Mouse (Mus musculus) CD4-positive naive resting alpha-beta T cell, adult 76 days (primary cell): ENCODE results near the gene Slc25a26. TPM values are rescaled to one million over a fixed set of nuclear protein-coding genes. Genes with fewer than 3 reads are reported as not detected.

ENCODE experiments used
- total RNA-seq: library from RNA; stranded (reverse); gene quantifications from one replicate; pipeline ENCODE4 v1.2.4, GENCODE M21; 2023

The Slc25a26 gene
- 27.3 TPM for total RNA-seq

DNA sequence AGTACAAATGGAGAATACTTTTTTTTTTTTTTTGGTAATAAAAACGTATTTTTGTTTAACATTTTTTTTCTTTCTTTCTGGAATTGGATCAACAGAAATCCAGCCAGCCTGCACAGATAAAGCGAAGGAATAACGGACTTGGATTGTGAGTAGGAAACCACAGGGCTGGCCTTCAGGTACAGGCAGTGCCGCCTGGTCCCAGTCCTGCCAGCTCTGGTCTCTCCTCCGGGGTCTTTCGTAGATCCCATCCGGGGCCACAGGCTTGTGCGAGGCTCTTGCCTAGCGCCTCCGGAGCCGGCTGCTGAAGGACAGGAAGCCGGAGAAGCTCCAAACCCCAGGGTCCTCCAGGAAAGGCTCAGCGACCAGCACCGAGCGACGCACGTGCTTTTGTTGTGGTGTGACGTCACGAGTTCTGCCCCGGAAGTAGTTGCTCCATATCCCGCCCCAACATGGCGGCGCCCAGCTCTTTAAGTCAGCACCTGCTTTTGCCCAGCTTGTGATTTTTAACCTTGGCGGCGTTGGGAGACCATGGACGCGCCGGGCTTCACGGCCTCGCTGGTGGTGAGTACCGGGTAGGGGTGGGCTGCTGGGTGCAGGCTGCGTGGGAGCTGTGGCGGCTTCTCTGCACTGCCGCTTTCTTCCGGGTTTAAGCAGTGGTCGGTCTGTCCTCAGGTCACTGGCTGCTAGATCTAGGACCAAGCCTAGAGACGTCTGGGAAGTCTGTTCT lies at the start of gene Slc25a26:
TSS of gene Slc25a26 (plus strand) at position 435 of the 727 bp plus-strand sequence.

Other genes with a start within 250 kb of the Slc25a26 start
- 0.79 TPM for gene Magi1, start 216.4 kb upstream of the Slc25a26 start, total RNA-seq
- gene Lrig1, start 199.8 kb downstream of the Slc25a26 start, total RNA-seq, result 71.5 TPM